Mouse (Mus musculus) embryonic facial prominence, embryonic 11.5 days (tissue): Measurements from ENCODE around the gene Col15a1. TPM values are rescaled to one million over a fixed set of nuclear protein-coding genes. Genes with fewer than 3 reads are reported as not detected.

ENCODE experiments used
- ATAC-seq: fragments of 200-750 bp; cut with Nextera tagmentation; replicated peaks from 2 replicates; pipeline ENCODE4 v1.8.0; 2017; ENCODE audit warnings: low read depth; ENCODE audit not compliant: insufficient number of reproducible peaks, low FRiP score, low TSS enrichment
- DNase-seq: peaks from one replicate; pipeline ENCODE4 v3.0.0-alpha.2; 2015; ENCODE audit warnings: low spot score
- H3K27ac ChIP-seq: fragments of 300-500 bp; sonication (generic); replicated peaks from 2 replicates; pipeline ENCODE4 v1.5.1; 2014; ENCODE audit warnings: mild to moderate bottlenecking, low read depth, low read length, control low read depth
- H3K27me3 ChIP-seq: fragments of 300-500 bp; sonication (generic); 2 replicates; pipeline ENCODE4 v1.6.1; 2014; ENCODE audit warnings: mild to moderate bottlenecking, low read length, moderate library complexity, mixed read lengths; ENCODE audit not compliant: control insufficient read depth, insufficient read depth
- H3K36me3 ChIP-seq: fragments of 300-500 bp; sonication (generic); replicated peaks from 2 replicates; pipeline ENCODE4 v1.6.1; 2014; ENCODE audit warnings: low read depth, mild to moderate bottlenecking, low read length, moderate library complexity, mixed read lengths; ENCODE audit not compliant: control insufficient read depth, insufficient read depth
- H3K4me1 ChIP-seq: fragments of 300-500 bp; sonication (generic); 2 replicates; pipeline ENCODE4 v1.6.1; 2014; ENCODE audit warnings: low read length, mixed read lengths; ENCODE audit not compliant: control insufficient read depth, insufficient read depth
- H3K4me2 ChIP-seq: fragments of 300-500 bp; sonication (generic); 2 replicates; pipeline ENCODE4 v1.6.1; 2014; ENCODE audit warnings: low read depth, mild to moderate bottlenecking, control low read depth, low read length, moderate library complexity
- H3K4me3 ChIP-seq: fragments of 300-500 bp; sonication (generic); 2 replicates; pipeline ENCODE4 v1.5.1; 2014; ENCODE audit warnings: low read depth, low read length, control low read depth
- H3K9ac ChIP-seq: fragments of 300-500 bp; sonication (generic); replicated peaks from 2 replicates; pipeline ENCODE4 v1.6.1; 2014; ENCODE audit warnings: mild to moderate bottlenecking, control low read depth, low read length
- H3K9me3 ChIP-seq: fragments of 300-500 bp; sonication (generic); replicated peaks from 2 replicates; pipeline ENCODE4 v1.6.1; 2016; ENCODE audit warnings: mild to moderate bottlenecking, low read length, inconsistent platforms, mixed read lengths; ENCODE audit not compliant: control insufficient read depth
- WGBS: fragments of 180-500 bp; shearing (Covaris S2); extraction: QIAGEN DNeasy Blood & Tissue Kit; methylation state at CpG from one replicate; pipeline ENCODE4 v1.1.7; 2014; 5-methylcytosine and 5-hydroxymethylcytosine counted together
- polyA plus RNA-seq: library from polyadenylated mRNA; unstranded; fragments of >200 nt; fragmentation: Nextera tagmentation; extraction: Ambion mirVana; gene quantifications from 2 replicates; pipeline ENCODE4 v1.2.1, GENCODE M21; 2014

The Col15a1 gene
- polyA plus RNA-seq, 1 experiment from 2014 or later, result 8.8 TPM

DNA sequence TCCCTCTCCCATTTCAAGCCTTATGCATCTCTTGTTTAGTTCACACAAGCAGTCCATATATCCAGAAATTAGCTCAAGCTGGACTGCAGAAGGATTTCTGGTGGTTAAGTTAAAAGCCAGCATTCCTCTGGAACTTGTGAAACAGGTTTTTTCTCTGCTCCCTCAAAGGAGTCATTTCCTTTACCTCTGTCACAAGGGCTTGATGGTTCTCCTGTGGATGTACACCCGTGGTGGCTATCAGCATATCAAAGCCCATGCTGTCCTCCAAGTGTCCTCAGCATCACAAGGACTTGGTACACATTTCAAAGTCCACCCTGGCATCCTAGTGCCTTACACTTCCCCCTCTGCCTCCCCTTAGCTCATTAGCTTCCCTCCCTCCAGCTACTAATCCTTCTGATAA lies 121.3 kb downstream of the Col15a1 start:
- Histone ChIP-seq H3K9ac (no peak overlapping the region), H3K4me2 (no peak overlapping the region), H3K9me3 (no peaks in the 10 kb centered on the region), H3K27me3 (no peaks in the 10 kb centered on the region), H3K4me3 (no peak overlapping the region), H3K27ac (no peak overlapping the region), H3K4me1 (no peaks in the 10 kb centered on the region), H3K36me3 (no peaks in the 10 kb centered on the region)
- WGBS, result 6% methylated on average over 1 of the region's 1 CpGs
- DNase-seq (no peak), ATAC-seq (no peak)

DNA sequence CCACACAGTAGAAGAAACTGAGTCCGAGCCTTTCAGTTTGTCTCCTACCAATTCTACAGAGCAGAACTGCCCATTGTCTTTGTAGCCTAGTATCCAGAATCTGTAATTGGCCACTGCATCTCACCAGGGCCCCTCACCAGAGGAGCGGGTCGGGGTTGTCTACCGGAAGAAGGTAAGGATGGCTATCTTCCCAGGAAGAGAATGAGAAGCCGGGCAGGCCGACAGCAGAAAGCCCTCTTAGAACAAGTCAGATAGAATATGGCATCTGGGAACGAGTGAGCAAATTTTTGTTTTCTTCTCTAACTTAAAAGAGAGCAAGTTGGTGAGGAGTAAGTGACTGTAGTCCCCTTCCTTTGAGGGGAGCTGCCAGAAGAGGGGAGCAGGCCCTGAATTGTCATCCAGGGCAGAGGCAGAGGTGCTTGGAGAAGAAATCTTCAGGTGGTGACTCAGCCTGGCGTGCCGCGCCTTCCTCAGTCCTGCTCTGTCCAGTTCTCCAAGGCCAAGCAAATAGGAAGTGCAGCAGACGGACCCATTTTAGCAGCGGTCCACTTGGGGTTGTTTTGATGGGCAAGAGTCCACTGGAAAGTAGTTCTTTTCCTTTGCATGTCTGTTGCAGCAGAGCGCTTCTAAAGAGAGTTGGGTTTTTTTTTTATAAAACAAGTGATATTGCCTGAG lies 122.6 kb downstream of the Col15a1 start:
- H3K27ac ChIP-seq, result no peak overlapping the region
- H3K4me1 ChIP-seq, result no peaks in the 10 kb centered on the region
- no peak overlapping the region for H3K4me2 ChIP-seq
- no peak for ATAC-seq
- H3K9ac ChIP-seq, result no peak overlapping the region
- no peaks in the 10 kb centered on the region for H3K9me3 ChIP-seq
- no peaks in the 10 kb centered on the region for H3K36me3 ChIP-seq
- no peak overlapping the region for H3K4me3 ChIP-seq
- DNase-seq, result no peak
- no peaks in the 10 kb centered on the region for H3K27me3 ChIP-seq
- 94% methylated on average over 13 of the region's 13 CpGs for WGBS

DNA sequence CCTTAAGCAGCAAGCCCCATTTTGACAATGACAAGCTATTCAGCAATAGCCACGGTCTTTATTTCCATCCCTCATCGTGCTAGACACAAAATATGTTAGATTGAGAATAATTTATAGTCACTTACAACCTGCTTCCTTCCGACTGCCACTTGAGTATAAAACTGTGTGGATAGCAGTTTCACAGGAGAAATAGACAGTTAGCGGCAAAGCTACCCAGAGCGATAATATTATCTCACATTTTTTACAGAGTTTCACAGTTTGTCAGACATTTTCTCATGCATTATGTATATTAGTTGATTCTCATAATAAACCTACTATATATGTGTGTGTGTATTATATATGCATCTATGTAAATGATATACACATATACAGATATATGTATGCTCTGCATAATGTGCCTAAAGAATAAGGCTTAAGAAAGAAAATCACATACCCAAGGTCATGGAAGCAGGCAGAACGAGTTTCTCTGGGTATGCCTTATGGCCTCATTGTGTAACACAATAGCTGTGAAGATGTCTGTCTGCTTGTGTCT lies 124.9 kb downstream of the Col15a1 start:
- Histone ChIP-seq H3K4me3 (no peak overlapping the region), H3K36me3 (no peaks in the 10 kb centered on the region), H3K4me1 (no peaks in the 10 kb centered on the region), H3K27ac (no peak overlapping the region), H3K27me3 (no peaks in the 10 kb centered on the region), H3K9ac (no peak overlapping the region), H3K9me3 (no peaks in the 10 kb centered on the region), H3K4me2 (no peak overlapping the region)
- 85% methylated on average over 6 of the region's 6 CpGs for WGBS
- ATAC-seq (no peak), DNase-seq (no peak)

DNA sequence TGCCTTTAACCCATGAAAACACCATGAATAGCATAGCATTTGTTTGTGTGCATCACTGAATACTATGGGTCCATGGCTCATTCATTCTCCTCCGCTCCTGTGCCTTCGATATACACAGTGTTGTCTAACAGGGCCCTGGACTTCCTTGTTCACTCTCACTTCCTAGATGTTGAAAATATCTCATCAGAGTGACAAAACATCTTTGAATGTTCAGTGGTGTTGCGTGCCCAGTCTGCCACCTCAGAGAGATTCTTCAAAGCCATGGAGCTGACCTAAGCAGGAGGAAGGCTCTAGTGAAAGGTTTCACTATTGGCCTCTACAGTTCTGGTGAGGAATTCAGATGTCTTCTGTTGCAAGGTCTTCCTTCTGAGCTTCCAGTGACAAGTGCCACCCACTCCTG lies 125.6 kb downstream of the Col15a1 start:
- Histone ChIP-seq H3K27ac (no peak overlapping the region), H3K36me3 (no peaks in the 10 kb centered on the region), H3K9ac (no peak overlapping the region), H3K4me3 (no peak overlapping the region), H3K4me1 (no peaks in the 10 kb centered on the region), H3K9me3 (no peaks in the 10 kb centered on the region), H3K27me3 (no peaks in the 10 kb centered on the region), H3K4me2 (no peak overlapping the region)
- ATAC-seq (no peak), DNase-seq (no peak)
- 88% methylated on average over 3 of the region's 3 CpGs for WGBS

DNA sequence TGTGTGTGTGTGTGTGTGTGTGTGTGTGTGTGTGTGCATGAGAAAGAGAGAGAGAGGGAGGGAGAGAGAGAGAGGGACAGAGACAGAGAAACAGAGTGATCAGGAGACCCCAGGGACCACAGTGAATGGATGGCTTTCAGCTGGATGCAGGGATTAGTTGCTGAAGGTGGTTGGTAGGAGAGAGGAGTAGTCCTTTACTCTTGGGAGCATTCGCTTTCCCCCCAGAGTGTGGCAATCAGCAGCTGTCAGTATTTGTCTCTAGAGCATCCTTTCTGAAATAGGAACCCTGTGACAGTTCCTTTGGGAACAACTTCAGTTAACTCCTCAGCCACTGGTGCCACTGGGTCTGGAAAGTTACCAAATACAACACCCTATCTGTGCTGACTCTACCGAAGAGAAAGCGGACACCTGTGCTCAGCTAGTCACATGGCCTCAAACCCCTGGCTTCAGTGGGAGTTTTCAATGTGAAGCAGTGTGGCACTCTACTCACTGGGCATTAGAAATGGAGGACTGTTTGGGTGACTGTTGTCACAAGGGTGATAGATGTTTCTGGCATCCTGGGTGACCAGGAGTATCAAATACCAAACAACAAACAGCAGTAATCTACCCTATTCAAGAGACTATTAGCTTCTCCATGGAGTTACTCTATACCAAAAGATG lies 129.1 kb downstream of the Col15a1 start:
- no peak for ATAC-seq
- no peak overlapping the region for H3K4me3 ChIP-seq
- no peaks in the 10 kb centered on the region for H3K4me1 ChIP-seq
- H3K27ac ChIP-seq, result no peak overlapping the region
- 66% methylated on average over 3 of the region's 3 CpGs for WGBS
- H3K9me3 ChIP-seq, result no peaks in the 10 kb centered on the region
- H3K4me2 ChIP-seq, result no peak overlapping the region
- H3K9ac ChIP-seq, result no peak overlapping the region
- no peak for DNase-seq
- H3K36me3 ChIP-seq, result no peaks in the 10 kb centered on the region
- H3K27me3 ChIP-seq, result no peaks in the 10 kb centered on the region

DNA sequence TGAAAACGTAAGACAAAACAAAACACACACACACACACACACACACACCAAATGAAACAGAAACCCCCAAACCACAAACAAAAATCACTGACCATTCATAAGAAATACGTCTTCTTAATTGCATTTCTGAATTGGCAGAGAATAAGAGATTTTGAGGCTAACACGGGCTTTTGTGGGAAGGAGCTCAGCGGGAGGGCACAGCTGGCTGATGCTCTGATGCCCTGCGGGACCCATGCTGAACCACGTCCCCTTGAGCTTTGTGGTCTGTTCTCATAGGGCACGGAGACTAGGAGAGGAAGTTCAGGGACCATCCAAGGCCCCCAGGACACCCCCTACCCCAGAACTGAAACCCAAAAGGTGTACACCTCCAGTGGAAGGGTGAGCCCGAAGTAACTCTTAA lies 134.7 kb downstream of the Col15a1 start:
- 41% methylated on average over 8 of the region's 8 CpGs for WGBS
- no peak for DNase-seq
- ATAC-seq, result no peak
- Histone ChIP-seq H3K9ac (no peak overlapping the region), H3K27me3 (no peaks in the 10 kb centered on the region), H3K4me2 (no peak overlapping the region), H3K4me1 (no peaks in the 10 kb centered on the region), H3K36me3 (no peaks in the 10 kb centered on the region), H3K9me3 (no peaks in the 10 kb centered on the region), H3K27ac (no peak overlapping the region), H3K4me3 (no peak overlapping the region)

DNA sequence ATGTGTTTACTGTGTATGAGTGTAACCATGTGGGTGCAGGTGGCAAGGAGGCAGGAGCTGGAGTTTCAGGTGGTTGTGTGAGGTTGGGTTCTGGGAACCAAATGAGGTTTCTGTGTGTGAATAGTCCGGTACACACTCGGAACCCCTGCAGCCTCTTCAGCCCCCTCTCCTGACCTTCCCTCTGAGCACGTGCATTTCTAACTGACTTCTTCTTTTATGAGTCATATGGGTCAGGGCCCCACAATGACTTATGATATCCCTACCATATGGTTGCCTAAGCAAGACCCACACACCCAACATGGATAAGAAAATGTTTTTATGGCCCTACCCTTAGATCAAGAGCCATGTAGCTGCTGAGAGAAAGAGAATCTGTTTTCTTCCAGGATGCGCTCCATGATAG lies 139.1 kb downstream of the Col15a1 start:
- H3K4me1 ChIP-seq, result no peaks in the 10 kb centered on the region; the same call in 1 of the 2 replicates
- ATAC-seq, result no peak
- no peaks in the 10 kb centered on the region for H3K36me3 ChIP-seq
- WGBS, result 78% methylated on average over 4 of the region's 4 CpGs
- H3K9me3 ChIP-seq, result no peaks in the 10 kb centered on the region
- no peak overlapping the region for H3K9ac ChIP-seq
- H3K4me2 ChIP-seq, result no peak overlapping the region
- no peaks in the 10 kb centered on the region for H3K27me3 ChIP-seq
- H3K4me3 ChIP-seq, result no peak overlapping the region
- DNase-seq, result no peak
- no peak overlapping the region for H3K27ac ChIP-seq

DNA sequence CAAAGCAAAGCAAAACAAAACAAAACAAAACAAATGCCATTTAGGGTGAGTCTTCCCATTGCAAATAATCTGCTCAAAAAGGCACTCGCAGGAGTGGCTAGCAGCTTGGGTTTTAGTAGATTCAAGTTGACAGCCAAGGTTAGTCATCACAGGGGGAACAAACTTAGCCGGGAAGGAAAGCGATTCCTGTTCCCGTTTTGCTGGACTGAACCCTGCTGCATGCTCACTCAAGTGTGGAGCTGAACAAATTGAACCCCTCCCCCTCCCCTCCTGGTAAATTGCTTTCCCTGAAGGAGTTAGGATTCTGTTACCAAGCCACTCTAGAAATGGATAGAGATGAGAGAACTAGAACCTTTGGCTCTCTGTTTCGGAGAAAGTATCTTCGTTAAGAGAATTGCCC lies 141.8 kb downstream of the Col15a1 start:
- H3K4me2 ChIP-seq, result no peak overlapping the region
- peak; percentile 75 for DNase-seq
- no peak overlapping the region for H3K4me3 ChIP-seq

More for the DNA sequence above, 141.8 kb downstream of the Col15a1 start:
- Histone ChIP-seq H3K27ac (no peak overlapping the region), H3K36me3 (no peaks in the 10 kb centered on the region), H3K9me3 (no peaks in the 10 kb centered on the region), H3K4me1 (no peaks in the 10 kb centered on the region; the same call in 1 of the 2 replicates), H3K9ac (no peak overlapping the region), H3K27me3 (no peaks in the 10 kb centered on the region)
- WGBS, result 25% methylated on average over 6 of the region's 6 CpGs
- no peak for ATAC-seq
